Mouse (Mus musculus) gastrocnemius, postnatal 10 days (tissue): ENCODE data around the gene Tmem262. TPM values are rescaled to one million over a fixed set of nuclear protein-coding genes. Genes with fewer than 3 reads are reported as not detected.

Source experiments
- DNase-seq: peaks from one replicate; pipeline ENCODE4 v3.0.0; 2021; ENCODE audit warnings: mixed read lengths
- microRNA-seq, 2 experiments: library from miRNA; unstranded; fragments of <30 nt; microRNA quantifications; one replicate each; pipeline ENCODE4 v1.2.0; 2021
- total RNA-seq, 2 experiments: library from RNA; stranded (reverse); gene quantifications; 2 replicates each; pipeline ENCODE4 v1.2.3; 2021

Gene Tmem262
- total RNA-seq, 2 experiments from 2014 or later = not detected

DNA sequence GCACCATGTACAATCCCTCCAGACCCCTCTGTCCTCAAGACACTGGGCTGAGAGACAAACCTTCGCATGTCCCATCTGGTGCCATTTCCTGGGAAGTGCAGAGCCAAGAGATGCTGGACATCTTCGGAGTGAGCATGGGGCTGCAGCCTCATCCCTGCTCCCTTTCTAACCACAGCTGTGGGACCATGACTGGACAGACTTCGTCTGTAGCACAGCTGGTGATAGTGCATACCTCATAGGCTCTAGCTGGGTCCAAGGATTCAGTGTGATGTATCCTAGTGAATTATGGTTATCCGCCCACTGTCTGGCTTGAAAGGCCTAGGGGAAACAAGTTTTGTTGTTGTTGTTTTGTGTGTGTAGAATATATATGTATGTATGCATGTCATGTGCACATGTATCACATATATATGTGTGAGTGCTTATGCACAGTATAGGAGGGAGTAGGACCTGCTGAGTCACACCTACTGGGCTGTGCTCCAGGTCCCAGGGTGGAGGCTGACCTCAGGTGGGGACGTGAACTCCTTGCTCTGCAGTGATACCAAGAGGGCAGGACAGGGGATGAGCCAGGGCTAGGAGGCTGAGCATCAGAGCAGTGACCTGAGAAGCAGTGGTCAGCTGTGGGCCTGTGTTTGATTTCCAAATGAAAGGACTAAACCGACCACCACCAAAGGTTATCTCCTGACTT lies 22.5 kb downstream of the Tmem262 start:
- no peak for DNase-seq

DNA sequence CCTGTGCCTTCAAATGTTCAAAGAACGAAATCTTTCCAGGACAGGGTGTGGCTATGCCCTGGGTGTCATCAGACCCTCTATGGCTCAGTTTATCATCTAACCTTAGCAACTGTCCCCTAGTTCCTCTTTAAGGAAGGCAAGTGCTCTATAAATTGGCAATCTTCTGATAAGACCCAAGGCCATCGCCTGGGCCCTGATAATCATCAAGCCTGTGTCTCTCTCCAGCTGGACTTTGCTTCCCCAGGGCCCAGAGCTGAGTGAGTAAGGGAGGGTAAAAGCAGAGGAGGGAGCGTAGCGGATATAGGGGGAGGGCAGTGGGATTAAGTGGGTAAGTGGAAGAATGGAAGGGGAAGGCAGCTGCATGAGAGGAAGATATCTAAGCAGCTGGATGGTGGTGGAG lies 24.6 kb downstream of the Tmem262 start:
- DNase-seq = no peak

GRCm38 (mm10) chr19:6105586-6105985 lies 25.8 kb downstream of the Tmem262 start, which contains the start of gene Naaladl1:
TSS of gene Naaladl1 (plus strand) at chr19:6105782.
- no peak for DNase-seq

DNA sequence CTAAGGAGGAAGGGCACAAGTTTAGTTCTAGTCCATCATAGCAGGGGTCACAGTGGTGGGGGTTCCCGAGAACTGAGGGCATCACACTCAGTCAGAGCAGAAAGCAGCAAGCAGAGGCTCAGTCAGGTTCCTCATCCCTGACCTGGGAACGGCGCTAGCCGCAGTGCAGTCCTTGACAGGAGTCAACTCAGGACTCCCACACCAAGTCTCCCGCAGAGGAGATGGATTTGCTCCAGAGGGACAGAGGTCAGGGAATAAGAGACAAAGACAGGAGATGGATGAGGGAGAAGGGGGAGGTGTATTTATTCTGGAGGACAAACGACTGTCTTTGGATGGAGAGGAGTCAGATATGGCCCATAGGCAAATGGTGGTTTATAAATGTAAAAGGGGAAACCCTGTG lies 33.3 kb downstream of the Tmem262 start:
- no peak for DNase-seq

DNA sequence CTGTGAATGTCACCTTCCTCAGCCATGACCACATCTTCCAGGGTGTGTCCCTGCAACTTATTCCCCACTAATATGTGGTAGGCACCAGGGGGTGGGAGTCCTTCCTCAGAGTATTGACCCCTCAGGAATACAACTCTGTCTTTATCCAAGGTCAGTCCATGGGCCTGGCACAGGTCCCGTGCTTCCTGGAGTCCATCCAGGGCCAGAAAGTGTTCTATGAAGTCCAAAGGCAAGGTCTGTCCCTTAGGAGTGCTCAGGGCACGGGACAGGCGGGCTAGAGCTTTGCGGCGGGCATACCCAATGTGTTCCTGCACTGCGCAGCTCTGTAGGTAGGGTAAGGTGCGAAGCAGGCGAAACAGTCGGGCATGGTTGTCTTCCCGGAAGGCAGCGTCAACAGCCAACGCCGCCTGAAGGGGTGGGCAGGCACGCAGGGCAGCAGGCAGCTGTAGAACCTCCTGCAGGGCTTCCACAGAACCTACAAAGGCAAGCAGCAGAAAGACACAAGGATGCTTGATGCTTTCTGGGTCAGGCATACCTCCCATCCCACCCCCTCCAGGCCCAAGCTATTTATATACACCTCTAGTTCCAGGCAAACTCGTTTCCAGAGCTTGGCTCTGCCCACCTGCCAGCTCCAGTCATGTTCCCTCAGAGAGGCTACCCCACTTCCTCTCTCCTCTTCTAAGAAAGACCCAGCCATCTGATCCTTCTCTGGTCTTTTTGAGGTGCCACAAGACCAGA lies 36.4 kb downstream of the Tmem262 start:
- no peak for DNase-seq

- DNase-seq = no peak
Observed at GRCm38 (mm10) chr19:6117346-6117985, 37.6 kb downstream of the Tmem262 start.

- peak; percentile 83 for DNase-seq
Observed at GRCm38 (mm10) chr19:6117986-6118676, 38.3 kb downstream of the Tmem262 start, which contains the start of gene Sac3d1. TSS of gene Sac3d1 (minus strand) at chr19:6118650.

GRCm38 (mm10) chr19:6118677-6119185 lies 38.9 kb downstream of the Tmem262 start:
- DNase-seq = no peak

GRCm38 (mm10) chr19:6121761-6122160 lies 41.9 kb downstream of the Tmem262 start:
- DNase-seq = no peak

DNA sequence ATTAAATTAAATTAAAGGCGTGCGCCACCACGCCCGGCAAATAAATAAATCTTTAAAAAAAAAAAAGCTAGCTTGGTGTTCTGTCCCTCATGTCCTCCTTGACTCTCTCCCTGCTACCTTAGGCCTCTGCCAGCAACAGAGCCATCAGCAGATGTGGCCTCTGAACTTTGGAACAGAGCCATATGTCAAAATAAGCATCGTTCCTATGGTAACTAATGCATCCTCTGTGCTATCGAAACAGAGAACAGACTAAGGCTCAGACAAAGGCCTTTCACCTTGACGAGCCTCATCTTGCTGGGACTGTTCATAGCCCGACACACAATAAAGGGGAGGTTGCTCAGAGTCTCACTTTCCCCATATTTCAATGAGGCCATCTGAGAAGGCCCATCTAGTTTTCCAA lies 43.5 kb downstream of the Tmem262 start:
- DNase-seq = no peak

DNA sequence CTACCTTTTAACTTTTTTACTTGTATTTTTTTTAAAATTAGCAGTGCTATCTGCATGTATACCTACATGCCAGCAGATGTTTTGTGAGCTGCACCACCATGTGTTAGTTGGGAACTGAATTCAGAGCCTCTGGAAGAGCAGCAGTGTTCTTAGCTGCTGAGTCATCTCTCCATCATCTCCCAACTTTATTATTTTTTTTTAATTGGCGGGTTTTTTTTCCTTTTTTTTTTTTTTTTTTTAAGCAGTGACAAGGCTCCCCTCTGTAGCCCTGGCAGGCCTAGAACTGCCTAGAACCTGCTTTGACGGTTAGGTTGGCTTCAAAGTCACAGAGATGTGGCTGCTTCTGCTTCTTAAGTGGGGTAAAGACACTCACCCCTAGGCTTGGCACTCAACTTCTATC lies 45.1 kb downstream of the Tmem262 start:
- DNase-seq = no peak

GRCm38 (mm10) chr19:6126289-6126688 lies 46.5 kb downstream of the Tmem262 start:
- peak; percentile 57 for DNase-seq

GRCm38 (mm10) chr19:6126789-6127580 lies 47.2 kb downstream of the Tmem262 start:
- DNase-seq = no peak

GRCm38 (mm10) chr19:6127760-6128341 lies 48.0 kb downstream of the Tmem262 start, which contains the start of gene Snx15:
TSS of gene Snx15 (minus strand) at chr19:6128304.
- peak; percentile 90 for DNase-seq

Small RNA genes within 50 kb of the gene (microRNA-seq; reads per million reads assigned to microRNA genes)
- 0.64 to 0.75 reads per million in 2 experiments for gene Mir6988

Other genes starting within 250 kb of the Tmem262 start
- gene Frmd8, start 204.8 kb upstream of the Tmem262 start, total RNA-seq = 10 to 100 TPM in 1 of 2 experiments, 1 to 10 TPM in 1; 7.4 to 10.3 TPM
- gene Slc25a45, start 202.2 kb upstream of the Tmem262 start, total RNA-seq = 1 to 10 TPM; 2.6 to 3.5 TPM
- under 1 TPM; 0.82 to 0.95 TPM for gene Tigd3, start 185.9 kb upstream of the Tmem262 start, total RNA-seq
- gene Dpf2, start 167.0 kb upstream of the Tmem262 start, total RNA-seq = 10 to 100 TPM; 86.8 to 90.9 TPM
- 10 to 100 TPM; 16.6 to 20.9 TPM for gene Cdc42ep2, start 155.2 kb upstream of the Tmem262 start, total RNA-seq
- 10 to 100 TPM; 13.7 to 18.7 TPM for gene Pola2, start 115.8 kb upstream of the Tmem262 start, total RNA-seq
- gene Slc22a20, start 93.9 kb upstream of the Tmem262 start, total RNA-seq = not detected
- gene Capn1, start 64.1 kb upstream of the Tmem262 start, total RNA-seq = 10 to 100 TPM; 78.1 to 83.8 TPM
- gene Syvn1, start 33.5 kb upstream of the Tmem262 start, total RNA-seq = 10 to 100 TPM; 18.4 to 22.1 TPM
- gene Mrpl49, start 22.2 kb upstream of the Tmem262 start, total RNA-seq = 10 to 100 TPM; 34.1 to 36.3 TPM
- gene Fau, start 22.2 kb upstream of the Tmem262 start, total RNA-seq = 100 to 1,000 TPM; 669 to 708 TPM
- gene Znhit2, start 18.8 kb upstream of the Tmem262 start, total RNA-seq = 10 to 100 TPM; 10.6 to 11.0 TPM
- 1 to 10 TPM; 4.7 to 5.8 TPM for gene Tm7sf2, start 11.7 kb upstream of the Tmem262 start, total RNA-seq
- 10 to 100 TPM; 23.1 to 29.4 TPM for gene Vps51, start 2.8 kb upstream of the Tmem262 start, total RNA-seq
- not detected for gene Gm28374, start 2.2 kb downstream of the Tmem262 start, total RNA-seq
- gene Zfpl1, start 4.9 kb downstream of the Tmem262 start, total RNA-seq = 10 to 100 TPM; 18.5 to 20.1 TPM
- gene Cdca5, start 5.0 kb downstream of the Tmem262 start, total RNA-seq = 1 to 10 TPM; 3.5 to 4.1 TPM
- gene AC131692.1, start 14.4 kb downstream of the Tmem262 start, total RNA-seq = under 1 TPM in 1 of 2 experiments, not detected in 1; 0.59 TPM
- under 1 TPM in 1 of 2 experiments, not detected in 1; 0.09 TPM for gene Naaladl1, start 25.7 kb downstream of the Tmem262 start, total RNA-seq
- 10 to 100 TPM; 12.4 to 13.9 TPM for gene Sac3d1, start 38.6 kb downstream of the Tmem262 start, total RNA-seq
- gene Snx15, start 48.3 kb downstream of the Tmem262 start, total RNA-seq = 10 to 100 TPM; 12.0 to 14.6 TPM
- gene Batf2, start 61.0 kb downstream of the Tmem262 start, total RNA-seq = under 1 TPM; 0.23 to 0.41 TPM
- 10 to 100 TPM; 56.4 to 65.4 TPM for gene Arl2, start 61.5 kb downstream of the Tmem262 start, total RNA-seq
- not detected for gene Majin, start 104.4 kb downstream of the Tmem262 start, total RNA-seq
- not detected for gene Gpha2, start 146.3 kb downstream of the Tmem262 start, total RNA-seq
- gene Ppp2r5b, start 155.8 kb downstream of the Tmem262 start, total RNA-seq = 10 to 100 TPM; 24.3 to 25.4 TPM
- 10 to 100 TPM; 13.2 to 15.0 TPM for gene Atg2a, start 161.6 kb downstream of the Tmem262 start, total RNA-seq
- 10 to 100 TPM; 54.0 to 64.8 TPM for gene Ehd1, start 196.7 kb downstream of the Tmem262 start, total RNA-seq
- gene Cdc42bpg, start 226.4 kb downstream of the Tmem262 start, total RNA-seq = 1 to 10 TPM; 4.2 to 4.5 TPM